Mouse (Mus musculus) mouse trophoblast stem cell (cell line): Measurements from ENCODE around the gene Slc37a3.

Experiments
- in situ Hi-C, 2 experiments: fragments of 300-500 bp; cut with MseI, MboI; formaldehyde crosslinking; loops; 2 replicates in 1 of 2; 3 replicates in 1 of 2; pipeline ENCODE4 v1.15.1; 2025

The Slc37a3 gene

DNA sequence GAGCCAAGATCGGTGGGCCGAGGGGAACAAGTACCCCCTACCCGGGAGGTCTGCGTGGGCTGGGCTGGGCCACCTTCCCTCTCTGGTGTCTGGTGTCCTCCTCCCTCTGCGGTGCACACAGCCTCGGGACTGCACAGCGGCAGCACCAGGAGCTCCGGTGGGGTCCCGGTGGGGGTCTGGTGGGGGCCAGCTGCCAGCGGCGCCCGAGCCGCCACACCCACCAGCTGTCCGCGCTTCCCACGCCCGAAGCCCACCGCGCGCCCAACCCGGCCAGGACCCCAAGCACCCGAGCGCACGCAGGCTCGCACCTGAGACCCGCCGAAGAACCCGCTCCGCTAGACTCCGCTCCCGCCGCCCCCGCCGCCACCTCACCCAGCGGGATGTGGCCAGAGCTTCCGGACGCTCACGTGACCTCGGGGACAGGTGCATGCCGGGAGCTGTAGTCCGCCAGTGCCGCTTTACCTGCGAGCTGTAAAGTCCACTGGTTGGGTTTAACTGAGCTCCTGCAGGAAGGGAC is at the start of gene Slc37a3:
TSS of gene Slc37a3 (minus strand) at position 365 of the 517 bp plus-strand sequence.
- in situ Hi-C loops = no loop called here

DNA sequence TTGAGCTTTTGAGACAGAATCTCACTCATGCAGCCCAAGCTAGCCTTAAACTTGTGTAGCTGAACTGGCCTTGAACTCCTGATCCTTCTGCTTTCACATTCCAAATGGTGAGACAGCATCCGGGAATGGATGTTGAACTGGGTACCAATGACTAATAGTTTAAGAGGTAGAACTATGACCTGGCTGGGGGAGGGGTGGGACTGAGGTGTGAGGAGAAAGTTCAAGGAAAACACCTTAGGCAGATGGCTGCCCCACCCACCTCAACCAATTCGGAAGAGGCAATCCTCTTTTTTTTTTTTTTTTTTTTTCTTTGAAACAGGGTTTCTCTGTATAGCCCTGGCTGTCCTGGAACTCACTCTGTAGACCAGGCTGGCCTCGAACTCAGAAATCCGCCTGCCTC is 49.2 kb upstream of the Slc37a3 start:
- in situ Hi-C loops = no loop called here

DNA sequence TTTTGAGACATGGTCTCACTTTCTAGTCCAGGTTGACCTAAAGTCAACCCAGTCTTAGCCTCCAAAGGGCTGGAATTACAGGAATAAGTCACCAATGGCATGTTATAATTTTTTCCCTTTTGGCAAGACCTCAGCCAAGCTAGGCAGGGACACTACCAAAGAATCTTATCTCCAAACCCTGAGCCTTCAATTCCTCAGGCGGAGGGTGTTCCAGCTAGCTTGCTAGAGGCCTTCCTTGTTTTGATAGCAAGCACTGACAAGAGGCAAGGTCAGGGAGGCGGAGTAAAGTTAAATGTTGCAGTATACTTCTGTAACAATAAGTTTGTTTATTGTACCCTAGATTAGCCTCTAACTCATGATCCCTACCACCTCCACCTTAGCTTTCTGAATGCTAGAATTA is 47.7 kb upstream of the Slc37a3 start:
- in situ Hi-C loops = no loop called here

DNA sequence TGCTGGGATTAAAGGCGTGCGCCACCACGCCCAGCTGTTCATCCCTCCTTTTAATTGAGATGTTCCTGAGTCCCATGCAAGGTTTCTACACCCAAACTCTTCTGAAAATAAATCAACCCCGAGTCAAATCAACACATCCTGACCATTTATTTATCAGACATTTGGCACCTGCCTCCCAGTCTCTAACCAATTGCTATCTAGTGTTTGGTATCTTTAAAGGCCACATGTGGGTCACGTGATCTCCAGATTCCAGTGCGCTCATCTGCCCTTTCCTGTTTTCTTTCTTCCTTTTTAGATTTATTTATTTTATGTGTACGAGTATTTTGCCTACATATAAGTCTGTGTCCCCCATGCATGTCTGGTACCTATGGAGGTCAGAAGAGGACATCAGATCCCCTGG is 46.2 kb upstream of the Slc37a3 start:
- in situ Hi-C loops = no loop called here

DNA sequence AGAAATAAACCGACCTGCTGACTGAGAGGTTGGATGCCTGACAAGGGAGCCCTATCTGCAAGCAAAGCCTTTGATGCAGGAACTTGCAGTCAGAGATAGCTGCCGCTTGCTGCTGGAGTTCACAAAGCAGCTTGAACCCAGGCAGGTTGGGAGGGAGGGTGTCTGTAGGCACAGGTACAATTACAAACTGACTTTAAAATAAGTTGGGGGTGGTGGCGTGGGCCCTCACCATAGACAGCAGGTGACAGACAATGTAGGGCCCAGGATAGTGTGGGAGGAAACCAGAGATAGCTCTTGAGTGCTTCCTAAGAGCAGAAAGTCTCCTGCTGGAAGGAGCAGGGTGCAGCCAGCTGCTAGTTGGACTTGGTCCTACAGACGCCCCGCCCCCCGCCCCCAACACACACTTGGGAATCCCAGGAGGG is 45.7 kb upstream of the Slc37a3 start:
- in situ Hi-C loops = no loop called here

DNA sequence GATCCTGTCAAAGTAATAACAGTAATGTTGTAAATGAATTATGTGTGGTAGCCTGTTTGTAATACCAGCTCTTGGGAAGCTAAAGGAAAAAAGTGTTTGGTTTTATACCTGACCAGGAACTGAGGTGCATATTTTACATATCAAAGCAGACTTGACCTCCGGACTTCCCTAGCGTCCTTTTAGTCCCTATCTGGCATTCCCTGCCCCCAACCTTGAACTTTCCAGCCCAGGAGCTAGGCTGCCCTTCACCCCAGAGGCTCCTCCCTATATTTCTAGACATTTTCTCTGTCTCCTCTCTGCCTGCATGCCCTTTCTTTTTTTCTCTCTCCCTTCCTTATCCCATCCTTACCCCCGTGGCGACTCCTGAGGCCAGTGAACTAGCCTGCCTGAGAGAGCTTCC is 43.4 kb upstream of the Slc37a3 start:
- in situ Hi-C loops = no loop called here

DNA sequence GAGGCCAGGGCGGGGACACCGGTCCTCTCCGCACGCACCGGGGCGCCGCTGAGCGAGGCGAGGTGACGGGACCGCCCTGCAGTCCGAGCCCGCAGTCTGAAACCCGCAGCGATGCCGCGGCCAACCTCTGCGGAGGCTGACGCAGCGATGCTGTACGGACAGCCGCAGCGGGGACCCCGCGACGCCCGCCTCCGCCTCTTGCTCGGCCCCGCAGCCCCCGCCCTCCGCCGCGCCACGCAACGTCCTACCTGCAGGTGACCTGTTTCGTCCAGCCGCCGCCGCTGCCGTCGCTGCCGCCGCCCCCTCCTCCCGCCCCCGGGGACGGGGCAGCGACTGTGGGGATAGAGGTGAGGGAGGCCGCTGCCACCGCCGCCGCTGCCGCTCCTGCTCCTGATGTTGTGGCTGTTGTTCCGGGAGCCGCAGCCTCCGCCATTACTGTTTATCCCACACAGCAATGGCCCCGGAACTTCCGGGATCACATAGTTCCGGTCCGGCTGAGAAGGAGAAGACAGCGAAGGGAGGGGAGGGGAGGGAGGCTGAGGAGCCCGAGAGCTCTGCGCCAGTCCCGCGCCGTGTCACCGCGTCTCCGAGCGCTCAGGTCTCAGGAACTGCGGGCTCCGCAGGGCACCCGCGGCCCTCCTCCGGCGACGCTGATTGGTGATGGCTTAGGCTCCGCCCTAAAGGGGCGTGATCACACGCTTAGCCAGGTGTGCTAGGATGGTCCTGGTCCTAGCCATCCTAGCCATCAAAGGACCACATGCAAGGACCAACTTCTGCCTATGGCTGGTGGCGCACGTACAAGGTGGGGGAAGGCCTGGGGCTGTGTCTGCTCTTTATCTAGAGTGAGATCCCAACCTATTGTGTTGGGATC is 42.6 kb upstream of the Slc37a3 start, which contains the start of gene Mkrn1:
TSS of gene Mkrn1 (minus strand) at position 612 of the 871 bp plus-strand sequence.
- in situ Hi-C loops = loop anchor here in 1 of 2 experiments (5.0 kb wide), 1 partner anchor 32 kb away; no protein-coding TSS in a partner anchor

DNA sequence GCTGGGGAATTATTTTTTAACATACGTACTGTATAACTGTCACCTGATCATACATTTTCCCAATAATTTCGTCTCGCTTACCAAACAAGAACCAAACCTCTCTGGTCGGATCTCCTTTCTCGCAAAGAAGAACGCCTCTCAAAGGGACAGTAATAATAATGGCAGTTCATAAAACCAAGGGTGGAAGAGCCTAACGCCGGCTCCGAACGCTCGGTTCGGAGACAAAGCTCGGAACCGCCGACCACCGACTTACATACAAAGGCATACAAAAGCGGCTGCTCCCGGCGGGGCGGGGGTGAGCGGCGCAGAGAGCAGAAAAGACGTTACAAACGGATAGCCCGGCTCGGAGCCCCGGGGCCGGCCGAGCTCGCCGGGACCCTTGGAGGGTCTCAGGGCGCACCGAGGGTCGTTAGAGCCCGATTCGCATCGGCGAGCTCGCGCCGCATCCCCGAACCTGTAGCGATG is 41.9 kb upstream of the Slc37a3 start:
- in situ Hi-C loops = loop anchor here in 1 of 2 experiments (5.0 kb wide), 1 partner anchor 33 kb away; no protein-coding TSS in a partner anchor

DNA sequence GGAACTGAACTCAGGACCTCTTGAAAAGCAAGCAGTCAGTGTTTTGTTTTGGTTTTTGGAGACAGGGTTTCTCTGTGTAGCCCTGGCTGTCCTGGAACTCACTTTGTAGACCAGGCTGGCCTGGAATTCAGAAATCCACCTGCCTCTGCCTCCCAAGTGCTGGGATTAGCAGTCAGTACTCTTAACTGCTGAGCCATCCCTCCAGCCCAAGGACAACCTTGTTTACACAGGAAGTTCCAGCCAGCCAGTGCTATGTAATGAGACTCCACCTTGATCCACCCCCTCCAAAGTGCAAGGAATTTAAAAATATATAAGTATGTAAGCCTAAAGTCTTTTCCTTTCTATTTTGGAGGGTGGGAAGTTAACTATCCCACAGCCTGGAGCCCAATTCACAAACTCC is 39.2 kb upstream of the Slc37a3 start:
- in situ Hi-C loops = loop anchor here in 1 of 2 experiments (5.0 kb wide), 1 partner anchor 36 kb away; no protein-coding TSS in a partner anchor

DNA sequence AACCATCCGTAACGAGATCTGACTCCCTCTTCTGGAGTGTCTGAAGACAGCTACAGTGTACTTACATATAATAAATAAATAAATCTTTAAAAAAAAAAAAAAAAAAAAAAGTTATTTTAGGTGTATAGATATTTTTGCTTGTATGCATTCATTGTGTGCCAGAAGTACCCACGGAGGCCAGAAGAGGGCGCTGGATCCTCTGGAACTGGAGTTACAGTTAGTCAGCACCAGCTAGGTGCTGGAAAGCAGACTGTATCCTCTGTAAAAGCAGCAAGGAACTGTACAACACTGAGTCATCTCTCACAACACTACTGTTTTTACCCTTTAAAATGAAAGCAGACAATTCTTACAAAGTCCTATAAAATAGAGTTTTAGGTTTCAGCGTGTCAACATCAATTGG is 38.3 kb upstream of the Slc37a3 start:
- in situ Hi-C loops = loop anchor here in 1 of 2 experiments (5.0 kb wide), 1 partner anchor 37 kb away; no protein-coding TSS in a partner anchor

DNA sequence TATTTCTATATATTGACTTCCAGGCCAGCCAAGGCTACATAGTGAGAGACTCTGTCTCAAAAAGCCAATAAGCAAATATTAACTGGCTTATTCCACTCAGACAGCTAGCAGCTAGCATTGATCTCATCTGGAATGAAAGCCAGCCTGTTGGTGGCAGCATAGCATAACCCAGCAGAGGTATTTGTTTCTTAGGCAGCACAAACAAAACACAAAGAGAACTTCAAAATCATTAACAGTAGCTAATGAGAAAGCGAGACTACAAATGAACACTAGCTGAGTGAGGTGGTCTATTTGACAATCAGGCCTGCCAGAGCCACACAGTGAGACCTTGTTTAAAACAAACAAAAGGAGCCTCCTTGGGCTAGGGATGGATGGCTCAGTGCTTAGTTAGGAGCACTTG is 36.6 kb upstream of the Slc37a3 start:
- in situ Hi-C loops = loop anchor here in 1 of 2 experiments (5.0 kb wide), 1 partner anchor 38 kb away; no protein-coding TSS in a partner anchor

DNA sequence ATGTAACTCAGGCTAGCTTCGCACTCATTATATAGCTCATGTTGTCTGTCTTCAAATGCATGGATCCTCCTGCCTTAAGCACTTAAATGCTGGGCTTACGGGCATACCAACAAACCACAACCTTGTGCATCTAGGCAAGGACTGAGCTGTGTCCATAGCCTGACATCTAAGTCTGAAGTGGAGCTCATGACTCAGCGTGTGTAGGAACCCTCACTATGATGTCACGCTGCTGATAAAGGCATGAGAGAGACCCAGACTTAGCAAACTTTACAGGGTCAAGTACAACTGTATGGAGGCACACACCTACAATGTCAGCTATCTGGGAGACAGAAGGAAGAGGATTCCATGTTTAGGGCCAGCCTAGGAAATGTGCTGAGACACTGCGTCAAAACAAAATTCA is 29.0 kb upstream of the Slc37a3 start:
- in situ Hi-C loops = no loop called here

DNA sequence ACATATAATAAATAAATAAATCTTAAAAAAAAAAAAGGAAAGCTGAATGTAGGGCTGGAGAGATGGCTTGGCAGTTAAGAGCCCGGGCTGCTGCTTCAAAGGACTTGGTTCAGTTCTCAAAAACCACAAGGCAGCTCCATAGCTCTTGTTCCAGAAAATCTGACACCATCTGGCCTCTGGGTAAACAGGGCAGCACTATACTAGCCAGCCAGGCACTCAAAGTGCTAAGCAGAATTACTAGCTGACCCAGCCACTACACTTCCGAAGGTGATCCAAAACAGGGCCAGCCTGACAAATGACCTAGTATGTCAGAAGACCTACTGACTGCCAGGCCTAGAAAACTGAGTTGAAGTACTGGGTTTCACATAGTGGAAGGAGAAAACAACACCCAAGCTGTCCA is 25.7 kb upstream of the Slc37a3 start:
- in situ Hi-C loops = no loop called here

DNA sequence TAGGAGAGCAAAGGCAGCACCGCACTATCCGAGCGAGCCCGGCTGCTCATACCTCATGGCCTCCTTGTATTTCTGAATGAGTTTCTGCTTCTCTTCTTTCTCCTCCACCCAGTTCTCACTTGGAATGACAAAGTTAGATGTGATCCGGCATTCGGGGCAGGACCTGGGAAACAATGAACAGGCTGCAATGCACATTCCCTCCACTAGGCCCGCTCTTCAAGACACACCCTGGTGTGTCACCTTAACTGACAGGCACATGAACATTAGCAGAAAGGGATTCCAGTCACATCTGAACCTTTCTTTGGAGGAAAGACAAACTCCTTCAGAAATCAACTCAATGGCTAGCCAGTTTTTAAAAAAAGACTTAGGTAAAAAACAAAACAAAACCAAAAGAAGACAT is 22.9 kb upstream of the Slc37a3 start:
- in situ Hi-C loops = no loop called here

DNA sequence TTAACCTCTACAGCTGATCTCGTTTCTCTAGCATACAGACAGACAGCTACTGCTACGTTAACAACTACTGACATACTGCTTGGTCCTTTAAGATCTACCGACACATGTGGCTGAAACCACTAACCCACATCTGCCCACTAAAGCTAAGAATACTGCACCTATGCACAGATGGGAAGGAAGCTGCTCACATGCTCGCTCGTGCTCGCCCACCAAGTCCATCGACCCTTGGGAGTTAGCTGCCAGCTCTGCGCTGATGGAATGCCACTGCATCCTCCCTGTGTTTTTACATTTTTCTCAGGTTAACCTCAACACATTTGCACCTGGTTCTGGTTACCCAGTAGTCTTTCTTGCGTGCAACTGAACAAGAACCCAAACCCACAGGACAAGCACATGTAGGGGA is 20.9 kb upstream of the Slc37a3 start:
- in situ Hi-C loops = no loop called here

DNA sequence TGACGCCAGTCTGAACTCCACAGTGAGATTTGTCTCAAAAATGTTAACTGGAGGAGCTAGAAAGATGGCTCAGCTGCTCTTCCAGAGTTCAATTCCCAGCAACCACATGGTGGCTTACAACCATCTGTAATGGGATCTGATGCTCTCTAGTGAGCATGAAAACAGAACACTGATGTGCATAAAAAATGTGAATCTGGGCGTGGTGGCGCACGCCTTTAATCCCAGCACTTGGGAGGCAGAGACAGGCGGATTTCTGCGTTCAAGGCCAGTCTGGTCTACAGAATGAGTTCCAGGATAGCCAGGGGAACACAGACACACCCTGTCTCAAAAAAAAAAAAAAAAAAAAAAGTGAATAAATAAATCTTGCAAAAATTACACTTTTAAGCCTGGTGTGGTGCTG is 19.6 kb upstream of the Slc37a3 start:
- in situ Hi-C loops = no loop called here

DNA sequence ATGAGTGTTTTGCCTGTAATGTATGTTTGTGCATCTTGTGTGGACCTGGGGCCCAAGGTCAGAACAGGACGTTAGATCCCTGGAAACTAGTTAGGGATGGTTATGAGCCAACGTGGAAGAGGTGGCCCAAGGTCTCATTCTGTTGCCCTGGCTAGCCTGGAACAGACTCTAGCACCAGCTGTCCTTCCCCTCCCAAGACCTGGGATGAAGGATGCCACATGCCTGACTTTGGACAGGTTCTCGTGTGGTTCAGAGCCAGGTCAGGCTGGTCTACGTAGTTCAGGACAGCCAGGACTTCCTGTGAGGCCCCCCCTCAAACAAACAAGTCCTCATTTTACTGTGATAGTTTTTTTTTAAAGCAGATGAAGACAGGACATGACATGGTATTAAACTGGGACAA is 18.4 kb upstream of the Slc37a3 start:
- in situ Hi-C loops = no loop called here

DNA sequence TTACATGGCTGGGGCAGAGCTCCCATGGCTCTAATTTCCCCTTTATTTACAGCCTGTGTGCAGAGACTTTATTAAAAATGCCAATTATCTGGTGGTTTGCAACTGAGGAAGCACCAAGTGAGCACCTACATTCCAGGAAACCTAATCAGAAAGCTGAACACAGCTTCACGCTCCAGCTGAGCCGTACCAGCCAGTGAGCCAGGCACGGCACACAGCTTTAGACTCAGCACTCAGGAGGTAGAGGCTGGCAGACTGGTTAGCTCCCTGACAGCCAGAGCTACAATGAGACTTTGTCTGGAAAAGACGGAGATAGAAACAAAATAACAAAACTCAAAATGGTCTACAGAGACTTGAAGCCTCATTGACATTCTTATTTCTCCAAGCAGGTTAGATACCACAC is 18.0 kb upstream of the Slc37a3 start:
- in situ Hi-C loops = no loop called here

DNA sequence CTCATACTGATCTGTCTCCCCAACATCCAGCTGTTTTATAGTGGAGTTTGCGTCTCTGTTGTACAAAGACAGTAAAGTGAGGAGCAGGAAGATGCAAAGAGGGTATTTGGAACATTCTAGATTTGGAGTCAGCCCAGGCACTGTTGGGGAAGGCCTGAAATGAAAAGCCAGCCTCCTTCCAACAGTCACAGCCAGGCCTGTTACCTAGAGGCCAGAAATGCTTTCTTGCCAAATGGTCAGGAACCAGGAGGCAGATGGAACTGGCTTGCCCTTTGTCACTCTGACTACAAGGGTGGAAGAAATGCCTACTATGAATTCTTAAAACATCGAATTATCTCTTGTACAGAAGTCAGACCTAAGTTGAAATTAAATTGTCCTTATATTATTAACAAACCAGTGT is 12.5 kb upstream of the Slc37a3 start:
- in situ Hi-C loops = no loop called here

DNA sequence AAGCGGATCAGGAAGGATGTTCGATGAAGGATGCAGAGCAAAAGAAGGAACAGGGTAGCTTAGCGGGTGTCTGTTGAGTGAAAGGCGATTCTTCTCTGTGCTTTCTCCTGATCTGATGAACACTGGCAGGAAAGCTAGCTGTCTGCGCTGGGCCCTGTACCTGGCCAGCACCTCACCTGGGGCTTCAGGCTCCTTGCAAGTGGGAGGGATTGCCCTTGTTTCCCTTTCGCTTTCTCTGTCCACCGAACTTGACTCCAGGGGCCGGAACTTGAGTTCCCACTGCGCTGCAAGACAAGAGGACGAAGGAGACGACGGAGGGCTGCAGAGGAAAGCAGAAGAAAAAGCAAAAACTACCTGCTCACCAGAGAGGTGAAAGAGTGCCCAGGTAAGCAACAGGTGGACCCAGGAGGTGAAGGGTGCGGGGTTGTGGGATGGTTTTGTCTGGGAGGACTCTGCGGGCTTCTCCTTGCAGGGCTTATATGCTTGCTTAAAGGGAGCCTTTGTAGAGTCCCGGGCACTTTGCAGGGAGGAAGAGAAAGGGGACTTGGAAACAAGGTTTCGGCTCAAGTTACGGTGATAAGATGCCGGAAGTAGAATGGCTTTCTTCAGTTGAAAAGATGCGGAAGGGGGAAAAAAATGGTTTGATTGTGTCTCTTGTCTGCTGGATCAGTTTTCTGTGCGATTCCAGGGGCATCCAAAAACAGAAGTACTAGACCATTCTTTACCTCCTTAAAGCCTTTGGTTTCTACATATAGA is 3.8 kb upstream of the Slc37a3 start, which contains the start of gene Rab19:
TSS of gene Rab19 (plus strand) at position 51 of the 756 bp plus-strand sequence.
- in situ Hi-C loops = no loop called here

DNA sequence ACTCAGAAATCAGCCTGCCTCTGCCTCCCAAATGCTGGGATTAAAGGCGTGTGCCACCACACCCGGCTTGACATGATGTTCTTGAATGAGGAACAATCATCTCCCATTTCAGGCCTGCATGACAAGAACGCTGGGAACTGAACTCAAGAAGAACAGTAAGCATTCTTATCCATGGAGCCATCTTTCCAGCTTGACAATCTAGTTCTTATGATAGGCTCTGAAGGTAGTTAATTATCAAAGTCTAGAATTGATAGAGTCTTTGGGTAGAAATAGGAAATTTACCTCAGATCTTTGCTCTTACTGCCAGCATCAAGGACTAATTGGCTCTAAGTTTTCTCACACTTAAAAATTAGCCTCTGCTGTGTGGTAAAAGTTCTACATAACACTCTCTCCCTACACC is 2.8 kb upstream of the Slc37a3 start:
- in situ Hi-C loops = no loop called here

DNA sequence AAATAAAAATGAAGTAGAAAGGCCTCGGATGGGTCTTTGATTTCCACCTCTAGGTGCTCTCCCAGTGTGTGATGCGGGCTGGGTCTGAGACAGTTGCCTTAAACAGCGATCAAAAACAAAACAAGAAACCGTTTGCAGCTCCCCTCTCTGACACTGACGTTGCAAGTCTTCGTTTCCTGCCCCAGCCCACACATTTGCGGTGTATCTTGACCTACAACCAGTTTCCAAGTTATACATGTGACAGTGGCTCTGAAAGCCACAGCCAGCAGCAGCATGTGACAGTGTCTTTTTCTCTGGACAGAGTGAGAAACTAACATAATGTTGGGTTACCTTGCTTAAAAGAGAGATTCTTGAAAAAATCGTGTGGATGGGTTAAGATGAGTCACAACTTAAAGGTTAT is 2.3 kb upstream of the Slc37a3 start:
- in situ Hi-C loops = no loop called here
